Mouse (Mus musculus) heart, postnatal 0 days (tissue): Measurements from ENCODE around the gene Negr1. TPM values are rescaled to one million over a fixed set of nuclear protein-coding genes. Genes with fewer than 3 reads are reported as not detected.

Experiments used
- ATAC-seq: fragments of 200-750 bp; cut with Nextera tagmentation; 2 replicates; pipeline ENCODE4 v1.8.0; 2017; ENCODE audit warnings: low read depth, moderate number of reproducible peaks, moderate library complexity; ENCODE audit not compliant: insufficient read depth
- DNase-seq: peaks from one replicate; pipeline ENCODE4 v3.0.0-alpha.2; 2016; ENCODE audit warnings: low spot score
- H3K27ac ChIP-seq: fragments of 300-500 bp; sonication (generic); 2 replicates; pipeline ENCODE4 v1.5.1; 2014; ENCODE audit warnings: low read depth, mild to moderate bottlenecking
- H3K27me3 ChIP-seq: fragments of 300-500 bp; sonication (generic); 2 replicates; pipeline ENCODE4 v1.6.1; 2014; ENCODE audit warnings: low read length, mixed read lengths; ENCODE audit not compliant: control insufficient read depth, insufficient read depth
- H3K36me3 ChIP-seq: fragments of 300-500 bp; sonication (generic); replicated peaks from 2 replicates; pipeline ENCODE4 v1.6.1; 2014; ENCODE audit warnings: low read length, mixed read lengths; ENCODE audit not compliant: control insufficient read depth, insufficient read depth
- H3K4me1 ChIP-seq: fragments of 300-500 bp; sonication (generic); 2 replicates; pipeline ENCODE4 v1.6.1; 2014; ENCODE audit warnings: antibody characterized with exemption; ENCODE audit not compliant: control insufficient read depth, insufficient read depth
- H3K4me2 ChIP-seq: fragments of 300-500 bp; sonication (generic); 2 replicates; pipeline ENCODE4 v1.6.1; 2014; ENCODE audit warnings: low read depth, mild to moderate bottlenecking, low read length, moderate library complexity
- H3K4me3 ChIP-seq: fragments of 300-500 bp; sonication (generic); 2 replicates; pipeline ENCODE4 v1.5.1; 2014; ENCODE audit warnings: low read depth, low read length
- H3K9ac ChIP-seq: fragments of 300-500 bp; sonication (generic); replicated peaks from 2 replicates; pipeline ENCODE4 v1.6.1; 2014; ENCODE audit warnings: low read depth, low read length, mixed read lengths
- H3K9me3 ChIP-seq: fragments of 300-500 bp; sonication (generic); replicated peaks from 2 replicates; pipeline ENCODE4 v1.6.1; 2016; ENCODE audit warnings: low read length; ENCODE audit not compliant: control insufficient read depth
- CTCF ChIP-seq: IDR thresholded peaks from 2 replicates; pipeline ENCODE4 v1.5.1; 2016; ENCODE audit warnings: antibody characterized with exemption, control low read depth, low read depth
- EP300 ChIP-seq: IDR thresholded peaks from 2 replicates; pipeline ENCODE4 v1.6.1; 2016; ENCODE audit warnings: antibody characterized with exemption, low read depth
- WGBS: fragments of 180-500 bp; shearing (Covaris S2); extraction: QIAGEN DNeasy Blood & Tissue Kit; methylation state at CpG from one replicate; pipeline ENCODE4 v1.1.7; 2014; 5-methylcytosine and 5-hydroxymethylcytosine counted together
- polyA plus RNA-seq: library from polyadenylated mRNA; unstranded; fragments of >200 nt; fragmentation: Nextera tagmentation; extraction: Ambion mirVana; gene quantifications from 2 replicates; pipeline ENCODE4 v1.2.1, GENCODE M21; 2015
- total RNA-seq: library from RNA; depleted of rRNA; stranded (reverse); fragments of >200 nt; gene quantifications from 2 replicates; pipeline ENCODE4 v1.2.3, GENCODE M21; 2014; ENCODE audit warnings: low replicate concordance

The Negr1 gene
- total and polyA plus RNA-seq, 2 experiments from 2014 or later: 0.55 to 2.0 TPM

- Histone ChIP-seq H3K9ac (no peak overlapping the region), H3K36me3 (no peaks in the 10 kb centered on the region), H3K27me3 (no peaks in the 10 kb centered on the region), H3K27ac (no peak overlapping the region), H3K4me1 (no peaks in the 10 kb centered on the region), H3K4me3 (no peak overlapping the region), H3K9me3 (no peaks in the 10 kb centered on the region), H3K4me2 (no peak overlapping the region)
- TF ChIP-seq EP300 (no peak), CTCF (no peak)
- no peak for ATAC-seq
- WGBS: 73% methylated on average over 2 of the region's 2 CpGs
- DNase-seq: no peak
These were observed 407.2 kb downstream of the Negr1 start for GRCm38 (mm10) chr3:156968764-156969163.

DNA sequence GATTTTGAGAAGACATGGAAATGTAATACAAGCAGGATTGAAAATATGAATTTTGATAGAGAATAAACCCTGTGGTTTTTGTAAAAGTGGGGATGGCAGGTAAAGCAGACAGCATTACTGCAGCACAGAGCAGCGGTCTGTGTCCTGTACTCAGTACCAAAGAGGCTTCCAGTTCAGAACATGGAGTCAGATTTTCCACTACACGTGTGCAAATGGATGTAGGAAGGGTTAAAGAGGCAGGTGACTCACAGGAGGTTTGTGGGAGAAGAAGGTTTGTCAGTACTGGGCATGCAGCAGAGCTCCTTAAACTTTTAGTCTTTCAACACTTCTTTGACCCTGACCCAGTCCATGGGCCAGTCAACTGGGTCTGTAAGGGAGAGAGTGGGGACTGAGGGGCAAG, 409.5 kb downstream of the Negr1 start:
- ATAC-seq: no peak
- Histone ChIP-seq H3K4me1 (no peaks in the 10 kb centered on the region), H3K27me3 (no peaks in the 10 kb centered on the region), H3K9me3 (no peaks in the 10 kb centered on the region), H3K27ac (no peak overlapping the region), H3K36me3 (no peaks in the 10 kb centered on the region), H3K4me2 (no peak overlapping the region), H3K4me3 (no peak overlapping the region), H3K9ac (no peak overlapping the region)
- TF ChIP-seq EP300 (no peak), CTCF (no peak)
- no peak for DNase-seq
- WGBS: 72% methylated on average over 2 of the region's 2 CpGs

DNA sequence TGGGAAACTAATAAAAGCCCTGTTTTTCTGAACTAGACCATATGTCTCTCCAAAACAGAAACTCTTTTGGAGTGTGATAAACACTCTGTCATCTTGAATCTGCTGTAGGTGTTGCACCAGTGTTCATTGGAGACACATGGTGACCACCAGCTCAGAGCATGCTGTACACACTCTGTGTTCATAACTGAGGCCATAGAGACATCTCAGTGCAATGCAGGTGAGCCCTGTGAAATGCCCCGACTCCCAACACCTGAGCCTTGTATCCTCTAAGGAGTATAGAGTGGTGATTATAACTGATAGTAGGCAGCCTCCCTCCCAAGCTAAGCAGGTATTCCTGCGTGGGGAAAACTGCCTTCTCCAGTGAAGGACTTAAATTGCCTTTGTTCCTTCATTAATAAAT, 415.2 kb downstream of the Negr1 start:
- no peaks in the 10 kb centered on the region for H3K27me3 ChIP-seq
- H3K4me3 ChIP-seq: no peak overlapping the region
- no peaks in the 10 kb centered on the region for H3K4me1 ChIP-seq
- no peak overlapping the region for H3K9ac ChIP-seq
- no peak overlapping the region for H3K4me2 ChIP-seq
- ATAC-seq (no peak), DNase-seq (no peak)
- 54% methylated on average over 2 of the region's 2 CpGs for WGBS
- H3K27ac ChIP-seq: no peak overlapping the region
- TF ChIP-seq CTCF: no peak
- no peak for TF ChIP-seq EP300
- H3K9me3 ChIP-seq: no peaks in the 10 kb centered on the region
- H3K36me3 ChIP-seq: no peaks in the 10 kb centered on the region

DNA sequence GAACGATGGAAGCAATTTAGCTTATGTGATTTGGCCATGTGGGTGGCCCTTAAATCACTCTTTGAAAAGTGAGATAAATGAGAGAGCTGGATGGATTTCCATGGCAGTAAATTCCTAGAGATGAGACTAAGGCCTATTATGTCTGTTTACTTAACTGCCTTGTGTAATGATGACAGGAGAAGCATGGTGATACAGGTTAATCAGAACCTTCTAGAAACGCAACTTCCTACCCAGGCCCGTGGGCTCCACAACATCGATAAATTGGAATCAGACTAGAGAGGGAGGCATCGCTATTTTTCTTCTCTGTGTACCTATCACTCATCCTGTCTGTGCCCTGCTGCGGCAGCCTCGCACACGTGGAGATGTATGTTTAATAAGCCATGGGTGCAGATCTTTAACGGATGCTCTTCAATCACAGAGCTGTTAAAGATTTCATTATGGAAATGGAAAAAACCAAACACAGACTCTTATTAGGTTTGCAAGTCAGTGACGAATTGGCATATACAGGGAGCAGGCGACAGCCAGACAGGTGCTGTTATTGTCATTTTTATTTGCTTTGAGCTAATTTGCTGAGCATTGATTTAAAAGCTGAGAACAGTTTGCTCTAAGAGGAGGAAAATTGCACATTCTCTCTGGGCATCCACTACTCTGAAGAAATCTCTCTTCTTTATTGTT, 418.6 kb downstream of the Negr1 start:
- Histone ChIP-seq H3K9me3 (no peaks in the 10 kb centered on the region), H3K9ac (no peak overlapping the region), H3K4me3 (no peak overlapping the region), H3K4me2 (no peak overlapping the region), H3K27ac (no peak overlapping the region), H3K27me3 (no peaks in the 10 kb centered on the region), H3K36me3 (no peaks in the 10 kb centered on the region), H3K4me1 (no peaks in the 10 kb centered on the region)
- no peak for DNase-seq
- no peak for TF ChIP-seq EP300
- no peak for TF ChIP-seq CTCF
- ATAC-seq: no peak
- 83% methylated on average over 11 of the region's 11 CpGs for WGBS

GRCm38 (mm10) chr3:156982102-156982501, 420.5 kb downstream of the Negr1 start:
- Histone ChIP-seq H3K9ac (no peak overlapping the region), H3K4me1 (no peaks in the 10 kb centered on the region), H3K27me3 (no peaks in the 10 kb centered on the region), H3K36me3 (no peaks in the 10 kb centered on the region), H3K27ac (no peak overlapping the region), H3K9me3 (no peaks in the 10 kb centered on the region), H3K4me3 (no peak overlapping the region), H3K4me2 (no peak overlapping the region)
- peak; percentile 49; the same call in 1 of the 2 replicates for ATAC-seq
- peak; percentile 14 for DNase-seq
- 14% methylated on average over 4 of the region's 4 CpGs for WGBS
- no peak for TF ChIP-seq CTCF
- no peak for TF ChIP-seq EP300

DNA sequence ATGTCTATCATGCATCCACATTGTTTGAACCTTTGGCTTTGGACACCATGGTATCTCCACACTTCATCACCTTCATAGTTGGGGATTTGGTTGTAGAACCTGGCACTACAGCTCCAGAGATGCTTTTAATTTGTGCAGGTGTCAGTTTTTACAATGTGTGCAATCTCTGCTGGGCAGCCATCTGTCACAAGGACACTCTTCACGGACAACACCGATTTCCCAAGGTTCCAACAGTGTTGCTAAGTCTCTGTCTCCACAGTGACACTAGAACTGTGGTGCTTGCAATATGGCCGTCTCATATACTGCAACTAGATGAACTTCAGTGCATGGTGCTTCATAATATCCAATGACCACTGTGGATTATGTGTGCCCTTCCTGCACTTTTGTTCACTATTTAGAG, 425.5 kb downstream of the Negr1 start:
- Histone ChIP-seq H3K9me3 (no peaks in the 10 kb centered on the region), H3K4me3 (no peak overlapping the region), H3K4me1 (no peaks in the 10 kb centered on the region), H3K27ac (no peak overlapping the region), H3K36me3 (no peaks in the 10 kb centered on the region), H3K27me3 (no peaks in the 10 kb centered on the region), H3K9ac (no peak overlapping the region), H3K4me2 (no peak overlapping the region)
- TF ChIP-seq EP300 (no peak), CTCF (no peak)
- ATAC-seq (no peak), DNase-seq (no peak)
- 82% methylated on average over 3 of the region's 3 CpGs for WGBS
